Mouse (Mus musculus): ENCODE measurements around the gene Elf2. TPM values are rescaled to one million over a fixed set of nuclear protein-coding genes. Genes with fewer than 3 reads are reported as not detected.
"Not testable (repeated sequence)": the region's sequence is repeated elsewhere in the genome, so short reads cannot be mapped to it uniquely, and the experiment has no call there.

Elf2 gene
- polyA plus RNA-seq, 1 experiment: 106 TPM

DNA sequence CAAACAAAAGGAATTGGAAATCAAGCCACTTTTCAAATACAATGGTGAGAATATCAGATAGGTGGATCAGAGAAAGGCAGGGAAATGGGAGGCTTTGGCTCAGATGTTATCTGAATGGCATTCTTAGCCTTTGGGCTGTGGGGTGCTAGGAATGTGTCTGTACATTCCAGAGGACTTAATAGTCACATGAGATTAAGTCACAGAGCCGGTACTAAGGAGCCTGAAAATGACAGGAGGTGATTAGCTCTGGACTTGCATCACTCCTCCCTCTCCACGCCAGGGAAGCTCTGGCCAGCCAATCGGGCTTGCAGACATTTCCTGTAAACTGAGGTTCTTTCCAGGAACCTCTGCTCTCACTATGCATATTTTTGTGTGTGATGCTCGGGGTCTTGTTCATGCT is 119.6 kb downstream of the Elf2 start:
- Histone ChIP-seq H3K4me3 (ENCODE audit: control insufficient read depth, insufficient read depth, low read length) (no peak overlapping the region), H3K27ac (ENCODE audit: control insufficient read depth, insufficient read depth, low read length) (no peak overlapping the region), H3K36me3 (ENCODE audit: control insufficient read depth, insufficient read depth, low read length) (no peaks in the 10 kb centered on the region), H3K27me3 (ENCODE audit: control insufficient read depth, insufficient read depth, low read length) (no peaks in the 10 kb centered on the region), H3K4me1 (replicated peaks; ENCODE audit: control insufficient read depth, insufficient read depth, low read length) (peaks cover 4% of the 10 kb centered on the region; the same call in 1 of the 2 replicates)
- TF ChIP-seq POLR2A (IDR thresholded peaks at IDR 0.05; ENCODE audit: control insufficient read depth, extremely low read depth, insufficient read depth, low read length, poor library complexity) (no peak), CTCF (IDR thresholded peaks at IDR 0.05; ENCODE audit: borderline replicate concordance, control insufficient read depth, extremely low read depth, insufficient read depth, low read length, poor library complexity) (no peak)
- DNase-seq: no peak
- WGBS: 70% methylated on average over 4 of the region's 4 CpGs

DNA sequence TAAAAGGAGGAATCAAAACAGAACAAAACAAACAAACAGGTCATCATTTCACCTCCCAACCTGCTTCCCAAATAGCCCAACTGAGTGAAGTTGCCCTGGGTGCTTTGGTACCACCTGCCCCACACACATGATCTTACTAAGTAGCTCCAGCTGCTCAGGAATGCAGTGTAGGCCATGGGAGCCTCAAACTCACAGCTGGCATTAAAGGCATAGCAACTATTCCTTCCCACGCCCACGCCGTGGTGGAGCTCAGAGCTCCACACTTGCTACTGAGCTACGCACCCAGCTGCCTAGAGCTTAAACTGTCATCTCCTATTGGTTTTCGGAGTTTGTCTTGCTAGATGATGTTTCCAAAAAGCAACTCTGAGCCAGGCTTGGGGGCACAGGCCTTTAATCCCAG is 121.2 kb downstream of the Elf2 start:
- Histone ChIP-seq H3K4me1 (replicated peaks; ENCODE audit: control insufficient read depth, insufficient read depth, low read length) (peaks cover 4% of the 10 kb centered on the region; the same call in 1 of the 2 replicates), H3K4me3 (ENCODE audit: control insufficient read depth, insufficient read depth, low read length) (no peak overlapping the region), H3K27me3 (ENCODE audit: control insufficient read depth, insufficient read depth, low read length) (no peaks in the 10 kb centered on the region), H3K36me3 (ENCODE audit: control insufficient read depth, insufficient read depth, low read length) (no peaks in the 10 kb centered on the region), H3K27ac (ENCODE audit: control insufficient read depth, insufficient read depth, low read length) (no peak overlapping the region)
- WGBS: 83% methylated on average over 5 of the region's 5 CpGs
- DNase-seq: no peak
- no peak for TF ChIP-seq CTCF (IDR thresholded peaks at IDR 0.05; ENCODE audit: borderline replicate concordance, control insufficient read depth, extremely low read depth, insufficient read depth, low read length, poor library complexity)
- TF ChIP-seq POLR2A (IDR thresholded peaks at IDR 0.05; ENCODE audit: control insufficient read depth, extremely low read depth, insufficient read depth, low read length, poor library complexity): no peak

DNA sequence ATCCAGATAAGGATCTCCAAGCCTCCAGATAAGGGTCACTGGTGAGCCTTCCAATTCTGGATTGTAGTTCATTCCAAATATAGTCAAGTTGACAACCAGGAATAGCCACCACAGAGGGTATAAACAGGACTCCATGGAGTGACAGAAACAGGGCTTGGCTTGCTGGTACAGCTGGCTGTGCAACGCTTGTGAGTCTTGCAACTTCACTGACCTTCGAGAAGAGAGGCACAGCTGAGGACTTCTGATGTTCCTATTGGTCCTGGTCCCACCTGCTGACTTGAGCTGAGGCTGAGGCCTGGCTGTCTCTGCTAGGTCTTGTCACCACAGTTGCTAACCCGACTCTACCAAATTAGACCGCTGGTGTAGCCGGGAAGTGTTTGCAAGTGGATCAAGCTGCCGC is 122.1 kb downstream of the Elf2 start:
- WGBS: 97% methylated on average over 6 of the region's 6 CpGs
- H3K4me1 ChIP-seq (replicated peaks; ENCODE audit: control insufficient read depth, insufficient read depth, low read length); H3K4me3 ChIP-seq (ENCODE audit: control insufficient read depth, insufficient read depth, low read length): not testable (repeated sequence)

DNA sequence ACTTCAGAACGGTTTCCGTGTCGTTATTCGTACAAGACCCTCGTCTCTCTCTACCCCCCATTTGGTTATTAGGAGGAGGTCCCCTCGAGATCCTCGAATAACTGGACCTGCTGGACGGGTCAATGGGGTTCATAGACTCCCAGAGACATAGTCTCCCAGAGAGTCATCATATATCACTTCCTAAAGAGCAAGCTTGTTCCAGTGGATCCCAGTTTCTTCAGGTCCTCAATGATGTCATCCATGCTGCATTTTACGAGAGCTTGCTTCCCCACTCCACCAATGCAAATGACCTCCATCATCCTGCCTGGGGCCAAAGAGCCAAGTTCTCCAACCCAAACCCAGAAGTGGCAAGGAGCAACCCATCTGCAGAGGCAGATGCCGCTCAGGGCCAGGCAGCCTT is 124.1 kb downstream of the Elf2 start:
- H3K4me1 ChIP-seq (replicated peaks; ENCODE audit: control insufficient read depth, insufficient read depth, low read length); DNase-seq; H3K27ac ChIP-seq (ENCODE audit: control insufficient read depth, insufficient read depth, low read length); H3K27me3 ChIP-seq (ENCODE audit: control insufficient read depth, insufficient read depth, low read length); H3K36me3 ChIP-seq (ENCODE audit: control insufficient read depth, insufficient read depth, low read length); H3K4me3 ChIP-seq (ENCODE audit: control insufficient read depth, insufficient read depth, low read length): not testable (repeated sequence)
- 95% methylated on average over 8 of the region's 10 CpGs for WGBS

More for the DNA sequence above, 122.1 kb downstream of the Elf2 start:
- H3K27ac ChIP-seq (ENCODE audit: control insufficient read depth, insufficient read depth, low read length); H3K27me3 ChIP-seq (ENCODE audit: control insufficient read depth, insufficient read depth, low read length); H3K36me3 ChIP-seq (ENCODE audit: control insufficient read depth, insufficient read depth, low read length); DNase-seq: not testable (repeated sequence)

DNA sequence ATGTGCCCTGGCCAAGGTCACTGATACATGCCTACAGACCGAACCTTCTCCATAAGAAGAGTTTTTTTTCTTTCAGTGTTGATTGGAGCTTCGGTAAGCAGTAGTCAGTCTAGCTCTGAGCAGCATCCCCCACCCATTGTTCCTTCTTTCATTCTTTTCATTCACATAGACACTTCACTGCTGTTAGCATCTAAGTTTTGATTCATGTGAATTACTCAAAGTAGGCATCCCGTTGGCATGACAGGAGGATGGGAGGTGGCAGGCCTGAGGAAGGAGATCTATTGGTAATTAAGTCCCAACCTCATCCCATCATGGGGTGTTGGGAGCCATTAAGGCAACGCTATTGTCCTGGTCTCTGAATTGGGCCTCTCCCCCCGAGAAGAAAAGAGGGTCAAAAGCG is 124.8 kb downstream of the Elf2 start:
- 91% methylated on average over 6 of the region's 6 CpGs for WGBS
- TF ChIP-seq CTCF (IDR thresholded peaks at IDR 0.05; ENCODE audit: borderline replicate concordance, control insufficient read depth, extremely low read depth, insufficient read depth, low read length, poor library complexity) (no peak), POLR2A (IDR thresholded peaks at IDR 0.05; ENCODE audit: control insufficient read depth, extremely low read depth, insufficient read depth, low read length, poor library complexity) (no peak)
- Histone ChIP-seq H3K4me1 (replicated peaks; ENCODE audit: control insufficient read depth, insufficient read depth, low read length) (no peaks in the 10 kb centered on the region), H3K27ac (ENCODE audit: control insufficient read depth, insufficient read depth, low read length) (no peak overlapping the region), H3K4me3 (ENCODE audit: control insufficient read depth, insufficient read depth, low read length) (no peak overlapping the region), H3K36me3 (ENCODE audit: control insufficient read depth, insufficient read depth, low read length) (no peaks in the 10 kb centered on the region), H3K27me3 (ENCODE audit: control insufficient read depth, insufficient read depth, low read length) (no peaks in the 10 kb centered on the region)
- DNase-seq: no peak

DNA sequence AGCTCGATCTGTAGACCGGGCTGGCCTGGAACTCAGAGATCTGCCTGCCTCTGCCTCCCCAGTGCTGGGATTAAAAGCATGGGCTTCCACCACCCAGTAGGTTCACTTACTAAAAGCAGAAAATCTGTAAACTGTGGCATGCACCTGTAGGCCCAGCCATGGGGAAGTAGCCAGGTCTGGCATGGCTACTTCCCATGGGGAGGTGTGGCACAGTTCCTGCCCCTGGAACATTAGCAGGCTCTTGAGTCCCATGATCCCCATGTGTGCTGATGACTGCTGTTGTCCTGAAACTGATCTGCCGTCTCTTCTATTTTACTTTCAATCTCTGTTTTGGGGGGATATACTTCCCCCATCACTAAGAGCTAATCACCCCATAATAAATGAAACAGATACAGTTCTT is 127.4 kb downstream of the Elf2 start:
- no peak overlapping the region for H3K27ac ChIP-seq (ENCODE audit: control insufficient read depth, insufficient read depth, low read length)
- no peaks in the 10 kb centered on the region for H3K4me1 ChIP-seq (replicated peaks; ENCODE audit: control insufficient read depth, insufficient read depth, low read length)
- no peak overlapping the region for H3K4me3 ChIP-seq (ENCODE audit: control insufficient read depth, insufficient read depth, low read length)
- WGBS: 97% methylated on average over 3 of the region's 3 CpGs
- TF ChIP-seq CTCF (IDR thresholded peaks at IDR 0.05; ENCODE audit: borderline replicate concordance, control insufficient read depth, extremely low read depth, insufficient read depth, low read length, poor library complexity): no peak
- TF ChIP-seq POLR2A (IDR thresholded peaks at IDR 0.05; ENCODE audit: control insufficient read depth, extremely low read depth, insufficient read depth, low read length, poor library complexity): no peak
- DNase-seq: no peak
- H3K36me3 ChIP-seq (ENCODE audit: control insufficient read depth, insufficient read depth, low read length): no peaks in the 10 kb centered on the region
- H3K27me3 ChIP-seq (ENCODE audit: control insufficient read depth, insufficient read depth, low read length): no peaks in the 10 kb centered on the region

DNA sequence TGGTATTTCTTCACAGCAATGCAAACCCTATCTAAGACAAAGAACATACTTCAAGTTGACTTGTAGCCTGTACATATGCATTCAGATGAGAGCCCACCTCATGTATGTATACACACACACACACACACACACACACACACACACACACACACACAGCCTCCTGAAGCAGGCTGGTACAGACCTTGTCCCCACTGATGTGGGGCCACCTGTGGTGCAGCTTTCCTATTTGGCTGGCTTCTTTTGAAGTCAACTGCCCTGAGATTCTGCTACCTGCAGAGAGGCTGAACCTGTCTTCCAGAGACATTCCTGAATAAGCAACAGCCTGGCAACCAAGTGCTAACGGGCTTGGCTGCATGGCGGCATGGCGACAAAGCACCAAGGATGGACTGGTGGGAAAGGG is 130.0 kb downstream of the Elf2 start:
- H3K27me3 ChIP-seq (ENCODE audit: control insufficient read depth, insufficient read depth, low read length): no peaks in the 10 kb centered on the region
- no peak overlapping the region for H3K4me3 ChIP-seq (ENCODE audit: control insufficient read depth, insufficient read depth, low read length)
- H3K4me1 ChIP-seq (replicated peaks; ENCODE audit: control insufficient read depth, insufficient read depth, low read length): no peaks in the 10 kb centered on the region
- no peak for DNase-seq
- no peaks in the 10 kb centered on the region for H3K36me3 ChIP-seq (ENCODE audit: control insufficient read depth, insufficient read depth, low read length)
- no peak overlapping the region for H3K27ac ChIP-seq (ENCODE audit: control insufficient read depth, insufficient read depth, low read length)
- WGBS: 97% methylated on average over 3 of the region's 3 CpGs
- no peak for TF ChIP-seq CTCF (IDR thresholded peaks at IDR 0.05; ENCODE audit: borderline replicate concordance, control insufficient read depth, extremely low read depth, insufficient read depth, low read length, poor library complexity)

Data from thymus, adult 2 months (tissue).